Mouse (Mus musculus) ovary, postnatal 14 days (tissue): ENCODE data around the gene AC131692.1.

Experiments
- DNase-seq: peaks from one replicate; pipeline ENCODE4 v3.0.0; 2022; ENCODE audit warnings: low spot score

AC131692.1 gene

GRCm38 (mm10) chr19:6094119-6094518 is at the start of gene AC131692.1:
TSS of gene AC131692.1 (plus strand) at chr19:6094419.
- DNase-seq = no peak

- no peak for DNase-seq
Measured at GRCm38 (mm10) chr19:6045366-6046293, 48.6 kb upstream of the AC131692.1 start.

- peak; percentile 73 for DNase-seq
Measured at GRCm38 (mm10) chr19:6046294-6047153, 47.7 kb upstream of the AC131692.1 start, which contains the start of gene Syvn1. TSS of gene Syvn1 (plus strand) at chr19:6046576.

GRCm38 (mm10) chr19:6047154-6047898 is 46.9 kb upstream of the AC131692.1 start:
- DNase-seq = no peak

GRCm38 (mm10) chr19:6047899-6048166 is 46.4 kb upstream of the AC131692.1 start:
- no peak for DNase-seq

- DNase-seq = no peak
Measured at GRCm38 (mm10) chr19:6048681-6049410, 45.4 kb upstream of the AC131692.1 start.

- no peak for DNase-seq
Measured at GRCm38 (mm10) chr19:6052516-6052915, 41.7 kb upstream of the AC131692.1 start.

- DNase-seq = no peak
Measured at GRCm38 (mm10) chr19:6054296-6054695, 39.9 kb upstream of the AC131692.1 start.

GRCm38 (mm10) chr19:6056696-6057095 is 37.5 kb upstream of the AC131692.1 start:
- no peak for DNase-seq

GRCm38 (mm10) chr19:6057313-6058096 is 36.7 kb upstream of the AC131692.1 start, which contains the start of the genes Mrpl49 and Fau:
TSS of gene Mrpl49 (minus strand) at chr19:6057785.
TSS of gene Fau (plus strand) at chr19:6057844.
- peak; percentile 97 for DNase-seq

GRCm38 (mm10) chr19:6058513-6058912 is 35.7 kb upstream of the AC131692.1 start:
- DNase-seq = no peak

GRCm38 (mm10) chr19:6058966-6059365 is 35.3 kb upstream of the AC131692.1 start:
- DNase-seq = no peak

GRCm38 (mm10) chr19:6061021-6061533 is 33.1 kb upstream of the AC131692.1 start, which contains the start of gene Znhit2:
TSS of gene Znhit2 (plus strand) at chr19:6061192.
- peak; percentile 85 for DNase-seq

- DNase-seq = no peak
Measured at GRCm38 (mm10) chr19:6061641-6062302, 32.4 kb upstream of the AC131692.1 start.

- no peak for DNase-seq
Measured at GRCm38 (mm10) chr19:6062418-6062817, 31.8 kb upstream of the AC131692.1 start.

- DNase-seq = no peak
Measured at GRCm38 (mm10) chr19:6063081-6063480, 31.1 kb upstream of the AC131692.1 start.

GRCm38 (mm10) chr19:6066571-6066970 is 27.6 kb upstream of the AC131692.1 start:
- no peak for DNase-seq

GRCm38 (mm10) chr19:6067011-6067723 is 27.1 kb upstream of the AC131692.1 start:
- peak; percentile 65 for DNase-seq
